Mouse (Mus musculus) limb, embryonic 10.5 days (tissue): Measurements from ENCODE around the gene Ptpn7. TPM values are rescaled to one million over a fixed set of nuclear protein-coding genes. Genes with fewer than 3 reads are reported as not detected.
"Not testable (repeated sequence)": the region's sequence is repeated elsewhere in the genome, so short reads cannot be mapped to it uniquely, and the experiment has no call there.

ENCODE experiments used
- DNase-seq: peaks from one replicate; pipeline ENCODE4 v3.0.0-alpha.2; 2017; ENCODE audit warnings: low spot score
- H3K27ac ChIP-seq: fragments of 300-500 bp; sonication (generic); 2 replicates; pipeline ENCODE4 v1.5.1; 2016; ENCODE audit warnings: mild to moderate bottlenecking
- H3K27me3 ChIP-seq: fragments of 300-500 bp; sonication (generic); 2 replicates; pipeline ENCODE4 v1.6.1; 2016; ENCODE audit warnings: low read depth, mild to moderate bottlenecking; ENCODE audit not compliant: poor library complexity, severe bottlenecking
- H3K36me3 ChIP-seq: fragments of 300-500 bp; sonication (generic); 2 replicates; pipeline ENCODE4 v1.6.1; 2016; ENCODE audit warnings: mild to moderate bottlenecking, moderate library complexity
- H3K4me1 ChIP-seq: fragments of 300-500 bp; sonication (generic); 2 replicates; pipeline ENCODE4 v1.6.1; 2016
- H3K4me3 ChIP-seq: fragments of 300-500 bp; sonication (generic); 2 replicates; pipeline ENCODE4 v1.5.1; 2016; ENCODE audit warnings: mild to moderate bottlenecking, moderate library complexity
- H3K9me3 ChIP-seq: fragments of 300-500 bp; sonication (generic); replicated peaks from 2 replicates; pipeline ENCODE4 v1.6.1; 2016; ENCODE audit warnings: mild to moderate bottlenecking
- WGBS: fragments of 180-500 bp; shearing (Covaris S2); methylation state at CpG from one replicate; pipeline ENCODE4 v1.1.7; 2016; 5-methylcytosine and 5-hydroxymethylcytosine counted together
- polyA plus RNA-seq: library from polyadenylated mRNA; unstranded; fragments of >200 nt; fragmentation: Nextera tagmentation; extraction: Ambion mirVana; gene quantifications from 2 replicates; pipeline ENCODE4 v1.2.1, GENCODE M21; 2016

Ptpn7 gene
- polyA plus RNA-seq, 1 experiment from 2014 or later: 1.4 TPM

GRCm38 (mm10) chr1:135185936-135186335, 53.4 kb downstream of the Ptpn7 start:
- Histone ChIP-seq H3K27ac (no peak overlapping the region), H3K4me1 (peaks cover 13% of the 10 kb centered on the region), H3K9me3 (no peaks in the 10 kb centered on the region), H3K27me3 (peaks cover 19% of the 10 kb centered on the region; the same call in 1 of the 2 replicates), H3K36me3 (no peaks in the 10 kb centered on the region), H3K4me3 (no peak overlapping the region)
- WGBS: 43% methylated on average over 5 of the region's 5 CpGs
- DNase-seq: no peak

DNA sequence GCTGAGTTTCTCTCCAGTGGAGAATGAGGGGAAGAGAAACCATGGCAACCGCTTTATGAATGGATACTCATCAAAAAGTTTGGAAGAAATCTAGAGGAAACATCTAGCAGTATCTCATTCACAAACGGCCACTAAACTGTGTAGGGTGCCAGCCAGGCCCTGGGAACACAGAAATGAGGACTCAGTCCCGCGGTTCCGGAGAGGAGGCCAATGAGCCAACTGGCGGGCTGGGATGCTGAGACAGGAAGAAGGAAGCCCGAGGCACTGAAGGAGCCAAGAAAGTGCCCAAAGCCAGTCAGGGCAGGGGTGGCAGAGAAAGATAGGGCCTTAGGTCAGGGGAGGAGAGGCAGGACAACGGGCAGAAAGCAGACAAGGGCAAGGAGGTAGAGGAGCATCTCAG, 53.9 kb downstream of the Ptpn7 start:
- no peak for DNase-seq
- H3K27me3 ChIP-seq: peaks cover 19% of the 10 kb centered on the region; the same call in 1 of the 2 replicates
- 43% methylated on average over 8 of the region's 8 CpGs for WGBS
- H3K27ac ChIP-seq: no peak overlapping the region
- H3K9me3 ChIP-seq: no peaks in the 10 kb centered on the region
- peaks cover 13% of the 10 kb centered on the region for H3K4me1 ChIP-seq
- no peak overlapping the region for H3K4me3 ChIP-seq
- H3K36me3 ChIP-seq: no peaks in the 10 kb centered on the region

DNA sequence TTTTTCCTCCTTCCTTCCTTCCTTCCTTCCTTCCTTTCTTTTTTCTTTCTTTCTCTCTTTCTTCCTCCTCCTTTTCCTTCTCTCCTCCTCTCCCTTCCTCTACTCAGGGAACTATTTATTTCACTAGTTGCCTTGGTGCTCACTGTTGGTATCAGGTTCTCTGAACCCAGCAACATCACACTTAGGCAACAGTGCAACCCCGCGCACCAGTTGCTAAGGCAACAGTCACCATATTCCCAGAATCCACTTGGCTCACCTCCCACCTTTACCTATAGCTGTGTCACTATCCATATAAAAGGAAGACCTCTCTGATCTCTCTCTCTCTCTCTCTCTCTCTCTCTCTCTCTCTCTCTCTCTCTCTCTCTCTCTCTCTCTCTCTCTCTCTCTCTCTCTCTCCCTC, 54.5 kb downstream of the Ptpn7 start:
- DNase-seq, H3K4me3 ChIP-seq, H3K9me3 ChIP-seq, H3K36me3 ChIP-seq, H3K27ac ChIP-seq: not testable (repeated sequence)
- WGBS: 44% methylated on average over 2 of the region's 2 CpGs
- Histone ChIP-seq H3K4me1 (peaks cover 11% of the 10 kb centered on the region), H3K27me3 (peaks cover 19% of the 10 kb centered on the region; the same call in 1 of the 2 replicates)

GRCm38 (mm10) chr1:135188197-135188596, 55.7 kb downstream of the Ptpn7 start:
- Histone ChIP-seq H3K36me3 (no peaks in the 10 kb centered on the region), H3K27me3 (peaks cover 19% of the 10 kb centered on the region; the same call in 1 of the 2 replicates), H3K4me1 (peaks cover 6% of the 10 kb centered on the region), H3K9me3 (no peaks in the 10 kb centered on the region), H3K27ac (no peak overlapping the region), H3K4me3 (no peak overlapping the region)
- no peak for DNase-seq
- 57% methylated on average over 3 of the region's 3 CpGs for WGBS

DNA sequence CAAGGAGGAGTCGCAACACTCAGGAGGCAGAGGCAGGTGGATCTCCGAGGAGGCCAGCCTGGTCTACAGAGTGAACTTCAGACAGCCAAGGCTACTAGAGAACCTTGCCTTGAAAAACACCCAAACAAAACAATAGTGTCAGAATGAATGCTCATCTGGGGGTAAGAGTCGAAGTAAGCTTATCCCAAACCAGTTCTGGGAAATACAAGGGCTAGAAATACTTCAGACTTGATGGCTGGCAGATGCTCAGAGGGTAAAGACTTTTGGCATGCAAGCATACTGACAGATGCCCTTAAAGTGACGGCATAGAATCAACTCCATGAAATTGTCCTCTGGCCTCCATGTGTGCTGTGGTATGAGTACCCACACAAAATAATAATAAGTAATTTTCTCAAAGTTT, 56.7 kb downstream of the Ptpn7 start:
- Histone ChIP-seq H3K27me3 (peaks cover 19% of the 10 kb centered on the region; the same call in 1 of the 2 replicates), H3K4me3 (no peak overlapping the region), H3K36me3 (no peaks in the 10 kb centered on the region), H3K9me3 (no peaks in the 10 kb centered on the region), H3K27ac (no peak overlapping the region), H3K4me1 (peaks cover 4% of the 10 kb centered on the region)
- 91% methylated on average over 4 of the region's 4 CpGs for WGBS
- DNase-seq: no peak

DNA sequence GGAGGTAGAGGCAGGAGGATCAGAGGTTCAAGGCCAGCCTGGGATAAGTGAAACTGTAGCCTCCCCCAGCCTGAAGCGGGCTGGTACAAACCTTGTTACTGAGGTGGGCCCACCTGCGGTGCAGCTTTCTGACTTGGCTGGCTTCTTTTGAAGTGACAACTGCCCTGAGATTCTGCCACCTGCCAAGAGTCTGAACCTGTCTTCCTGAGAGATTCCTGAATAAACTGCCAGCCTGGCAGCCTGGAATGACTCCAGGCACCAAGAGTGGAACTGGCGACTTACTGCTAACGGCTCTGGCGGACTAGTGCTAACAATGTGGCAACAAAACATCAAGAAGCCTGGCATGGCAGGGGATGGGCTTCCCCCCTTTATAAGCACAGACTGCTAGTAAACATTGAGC, 61.8 kb downstream of the Ptpn7 start:
- not testable (repeated sequence) for DNase-seq, H3K4me3 ChIP-seq, H3K27ac ChIP-seq, H3K27me3 ChIP-seq, H3K9me3 ChIP-seq, H3K36me3 ChIP-seq
- H3K4me1 ChIP-seq: peaks cover 17% of the 10 kb centered on the region
- 76% methylated on average over 5 of the region's 5 CpGs for WGBS

Other genes starting within 250 kb of the Ptpn7 start
- 5.5 and 5.7 TPM in 2 replicates for gene Ppp1r12b, start 176.8 kb upstream of the Ptpn7 start, polyA plus RNA-seq
- gene Ube2t, start 170.1 kb upstream of the Ptpn7 start, polyA plus RNA-seq: 50.2 and 51.1 TPM in 2 replicates
- 0.56 and 0.75 TPM in 2 replicates for gene Lgr6, start 27.4 kb upstream of the Ptpn7 start, polyA plus RNA-seq
- 32.7 and 42.2 TPM in 2 replicates for gene Arl8a, start 14.1 kb downstream of the Ptpn7 start, polyA plus RNA-seq
- not detected in 2 replicates for gene Gpr37l1, start 35.0 kb downstream of the Ptpn7 start, polyA plus RNA-seq
- 8.2 and 8.8 TPM in 2 replicates for gene Elf3, start 125.9 kb downstream of the Ptpn7 start, polyA plus RNA-seq
- 103 and 113 TPM in 2 replicates for gene Rnpep, start 151.4 kb downstream of the Ptpn7 start, polyA plus RNA-seq
- 201 and 243 TPM in 2 replicates for gene Timm17a, start 181.1 kb downstream of the Ptpn7 start, polyA plus RNA-seq
- 0.28 and 0.39 TPM in 2 replicates for gene Lmod1, start 192.1 kb downstream of the Ptpn7 start, polyA plus RNA-seq
- gene Shisa4, start 242.5 kb downstream of the Ptpn7 start, polyA plus RNA-seq: 53.3 and 57.5 TPM in 2 replicates